Mouse (Mus musculus) spleen, adult 2 months (tissue): Measurements from ENCODE around the gene Syne3. TPM values are rescaled to one million over a fixed set of nuclear protein-coding genes. Genes with fewer than 3 reads are reported as not detected.

ENCODE experiments used
- DNase-seq, 2 experiments: peaks; one replicate each; pipeline versions ENCODE4 v3.0.0 to v3.0.0-alpha.2; 2012 to 2021; ENCODE audit warnings: low spot score in 2 of 2, low read depth in 1 of 2
- H3K27ac ChIP-seq: fragments of 200-500 bp; 2 replicates; pipeline ENCODE4 v1.5.1; 2012; ENCODE audit warnings: low read length, inconsistent platforms; ENCODE audit not compliant: insufficient read depth
- H3K27me3 ChIP-seq: fragments of 200-500 bp; 2 replicates; pipeline ENCODE4 v1.6.1; 2012; ENCODE audit warnings: mild to moderate bottlenecking, moderate library complexity, low read length, inconsistent platforms; ENCODE audit not compliant: control insufficient read depth, insufficient read depth
- H3K36me3 ChIP-seq: fragments of 200-500 bp; 2 replicates; pipeline ENCODE4 v1.6.1; 2012; ENCODE audit warnings: mild to moderate bottlenecking, low read length, inconsistent platforms; ENCODE audit not compliant: control insufficient read depth, insufficient read depth
- H3K4me1 ChIP-seq: fragments of 200-500 bp; 2 replicates; pipeline ENCODE4 v1.6.1; 2011; ENCODE audit warnings: inconsistent platforms; ENCODE audit not compliant: control insufficient read depth, insufficient read depth, insufficient read length
- H3K4me3 ChIP-seq: fragments of 200-500 bp; 2 replicates; pipeline ENCODE4 v1.5.1; 2011; ENCODE audit warnings: mild to moderate bottlenecking, inconsistent platforms; ENCODE audit not compliant: insufficient read depth, insufficient read length; ENCODE audit errors: extremely low read depth
- CTCF ChIP-seq: fragments of 200-500 bp; IDR thresholded peaks from 2 replicates; pipeline ENCODE4 v1.5.1; 2011; ENCODE audit warnings: mild to moderate bottlenecking, inconsistent platforms; ENCODE audit not compliant: insufficient read depth, insufficient read length, insufficient replicate concordance; ENCODE audit errors: extremely low read depth
- POLR2A ChIP-seq: fragments of 200-500 bp; IDR thresholded peaks from 2 replicates; pipeline ENCODE4 v1.6.1; 2011; ENCODE audit warnings: low read depth, low read length, inconsistent platforms
- WGBS: fragments of 180-500 bp; shearing (Covaris S2); methylation state at CpG from one replicate; pipeline ENCODE4 v1.1.7; 2018; 5-methylcytosine and 5-hydroxymethylcytosine counted together
- polyA plus RNA-seq: library from polyadenylated mRNA; depleted of rRNA; stranded (reverse); fragments of >200 nt; gene quantifications from 2 replicates; pipeline ENCODE4 v1.2.3, GENCODE M21; 2012

Syne3 gene
- polyA plus RNA-seq, 1 experiment: 5.4 TPM

DNA sequence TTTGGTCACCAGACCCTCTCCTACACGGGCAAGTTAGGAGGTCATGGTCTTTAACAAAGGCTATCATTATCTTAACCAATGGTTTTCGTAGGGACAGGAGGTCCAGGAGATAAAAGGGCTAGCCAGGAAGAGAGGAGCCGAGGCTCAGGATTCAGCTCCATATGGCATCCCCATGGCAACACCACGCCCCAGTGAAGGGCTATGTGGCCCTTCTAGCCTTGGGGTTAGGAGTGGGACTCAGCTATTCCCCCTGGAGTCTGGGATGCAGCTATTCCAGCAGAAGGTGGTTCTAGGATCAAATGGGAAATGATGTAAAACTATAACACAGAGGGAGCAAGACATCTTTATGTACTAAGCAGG lies 69.6 kb downstream of the Syne3 start:
- H3K4me3 ChIP-seq: no peak overlapping the region
- H3K27me3 ChIP-seq: no peaks in the 10 kb centered on the region
- H3K4me1 ChIP-seq: no peaks in the 10 kb centered on the region
- no peak for DNase-seq
- WGBS: 65% methylated on average over 4 of the region's 4 CpGs
- peaks cover 15% of the 10 kb centered on the region for H3K36me3 ChIP-seq
- no peak overlapping the region for H3K27ac ChIP-seq
- TF ChIP-seq CTCF (no peak), POLR2A (no peak)

DNA sequence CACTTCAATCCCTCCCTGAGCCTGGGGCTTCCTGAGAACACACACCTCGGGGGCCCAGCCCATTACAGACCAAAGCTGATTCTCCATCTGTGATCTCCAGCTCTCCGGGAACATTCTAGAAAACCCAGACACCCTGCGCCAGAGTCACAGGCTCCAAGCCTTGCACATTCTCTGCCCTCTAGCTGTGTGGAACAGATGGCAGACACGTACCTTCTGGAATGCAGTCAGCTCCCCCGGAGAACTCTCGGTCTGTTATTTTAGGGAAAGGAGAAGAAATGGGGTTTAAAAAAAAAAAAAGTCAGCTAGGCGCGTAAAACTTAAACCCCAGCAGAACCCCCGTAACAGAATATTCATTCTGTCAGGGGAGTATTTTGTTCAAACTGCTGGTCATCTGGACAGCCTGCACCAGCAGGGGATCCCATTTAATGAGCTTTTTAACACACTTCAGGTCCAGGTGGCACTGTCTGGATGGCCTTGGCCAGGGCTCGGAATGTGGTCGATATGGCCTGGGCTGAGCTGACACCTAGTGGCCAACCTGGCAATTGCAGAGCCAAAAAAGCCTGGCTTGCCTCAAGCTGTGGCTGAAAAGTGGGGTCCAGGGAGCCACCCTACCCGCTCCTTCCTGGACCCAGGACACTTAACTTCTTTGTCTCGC lies 70.1 kb downstream of the Syne3 start:
- no peaks in the 10 kb centered on the region for H3K27me3 ChIP-seq
- H3K4me3 ChIP-seq: no peak overlapping the region
- H3K36me3 ChIP-seq: peaks cover 14% of the 10 kb centered on the region
- DNase-seq: peak; percentile 3 to 47
- H3K4me1 ChIP-seq: no peaks in the 10 kb centered on the region
- 76% methylated on average over 13 of the region's 13 CpGs for WGBS
- no peak overlapping the region for H3K27ac ChIP-seq
- TF ChIP-seq POLR2A (no peak), CTCF (peak; percentile 90)

DNA sequence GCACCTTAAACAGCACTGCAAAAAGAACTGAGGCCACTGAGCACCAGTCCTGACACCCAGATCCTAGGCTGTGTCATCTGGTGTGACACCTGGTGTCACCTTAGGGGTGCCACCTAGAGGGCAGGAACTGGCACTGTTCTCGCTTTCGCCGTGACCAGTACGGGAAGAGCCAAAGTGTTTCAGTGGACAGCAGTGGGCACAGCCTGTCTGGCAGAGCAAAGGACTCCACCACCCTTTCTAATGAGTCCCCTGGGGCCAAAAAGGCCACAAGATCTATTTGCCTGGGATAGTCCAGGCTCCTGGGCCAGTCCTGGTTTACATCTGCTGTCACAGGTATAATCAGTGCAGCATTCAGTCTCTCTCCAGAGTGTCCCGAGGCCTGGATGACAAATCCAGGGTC lies 70.7 kb downstream of the Syne3 start:
- no peak overlapping the region for H3K27ac ChIP-seq
- WGBS: 95% methylated on average over 5 of the region's 5 CpGs
- H3K27me3 ChIP-seq: no peaks in the 10 kb centered on the region
- H3K4me3 ChIP-seq: no peak overlapping the region
- peaks cover 12% of the 10 kb centered on the region for H3K36me3 ChIP-seq
- no peak for DNase-seq
- no peaks in the 10 kb centered on the region for H3K4me1 ChIP-seq
- no peak for TF ChIP-seq CTCF
- no peak for TF ChIP-seq POLR2A

DNA sequence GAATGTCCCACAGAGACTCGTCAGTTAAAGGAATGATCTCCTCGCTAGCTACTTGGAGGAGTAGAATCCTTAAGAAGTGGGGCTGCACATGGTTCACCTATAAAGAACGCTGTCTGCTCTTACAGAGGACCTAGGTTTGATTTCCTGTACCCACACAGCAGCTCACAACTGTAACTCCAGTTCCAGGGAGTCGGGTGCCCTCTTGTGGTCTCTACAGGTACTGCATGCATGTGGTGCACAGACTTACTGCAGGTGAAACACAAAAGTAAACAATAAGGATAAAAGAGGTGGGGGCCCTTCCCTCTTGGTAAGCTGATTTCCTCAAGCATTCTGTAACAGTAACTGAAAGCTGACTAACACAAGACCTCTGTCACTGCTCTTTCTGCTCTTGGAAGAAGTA lies 73.4 kb downstream of the Syne3 start:
- TF ChIP-seq CTCF (peak; percentile 6; the same call in 1 of the 2 replicates), POLR2A (no peak)
- WGBS: 87% methylated on average over 4 of the region's 4 CpGs
- H3K27ac ChIP-seq: no peak overlapping the region
- H3K4me3 ChIP-seq: no peak overlapping the region
- no peaks in the 10 kb centered on the region for H3K27me3 ChIP-seq
- H3K4me1 ChIP-seq: no peaks in the 10 kb centered on the region
- peak in 1 of 2 experiments; percentile 7 for DNase-seq
- peaks cover 8% of the 10 kb centered on the region for H3K36me3 ChIP-seq

DNA sequence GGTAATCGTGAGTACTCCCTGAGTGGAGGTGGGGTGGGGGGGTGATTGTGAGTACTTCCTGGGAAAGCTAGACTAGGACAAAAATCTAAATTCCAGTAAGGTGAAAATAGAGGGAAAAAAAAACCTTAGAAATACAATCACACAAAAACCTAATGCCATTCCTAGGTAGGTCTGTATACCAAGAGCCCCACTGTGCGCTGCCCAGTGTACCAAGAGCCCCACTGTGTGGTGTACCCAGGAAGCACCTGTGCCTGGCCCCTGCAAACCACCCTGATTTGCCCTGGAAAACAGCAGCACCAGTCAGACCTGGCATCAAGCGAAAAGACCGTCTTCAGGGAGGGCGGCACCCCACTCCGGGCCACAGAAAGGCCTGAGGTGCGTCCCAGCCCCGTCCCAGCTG lies 74.5 kb downstream of the Syne3 start:
- DNase-seq: no peak
- 95% methylated on average over 8 of the region's 8 CpGs for WGBS
- Histone ChIP-seq H3K27me3 (no peaks in the 10 kb centered on the region), H3K27ac (no peak overlapping the region), H3K36me3 (peaks cover 9% of the 10 kb centered on the region), H3K4me3 (no peak overlapping the region), H3K4me1 (no peaks in the 10 kb centered on the region)
- TF ChIP-seq CTCF (no peak), POLR2A (no peak)

DNA sequence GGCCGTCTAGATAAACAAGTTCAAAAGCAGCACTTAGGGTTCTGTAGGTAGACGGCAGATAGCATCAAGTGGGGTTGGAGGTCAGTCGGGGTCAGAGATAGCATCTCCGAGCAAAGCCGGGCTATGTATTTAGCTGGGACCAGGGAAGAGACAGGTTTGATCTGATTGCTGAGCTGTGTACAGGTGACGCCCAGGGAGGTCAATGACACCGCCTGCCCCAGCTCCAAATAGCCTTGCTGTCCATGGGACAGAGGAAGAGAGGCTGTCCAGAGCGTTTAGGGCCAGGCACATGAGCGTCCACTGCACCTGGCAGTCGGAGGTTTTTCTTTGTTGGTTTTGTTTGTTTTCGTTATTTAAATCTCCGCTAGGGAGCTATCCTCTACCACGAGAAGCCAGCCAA lies 75.8 kb downstream of the Syne3 start:
- Histone ChIP-seq H3K4me3 (no peak overlapping the region), H3K27me3 (no peaks in the 10 kb centered on the region), H3K4me1 (no peaks in the 10 kb centered on the region), H3K27ac (no peak overlapping the region), H3K36me3 (peaks cover 9% of the 10 kb centered on the region)
- TF ChIP-seq CTCF: no peak
- no peak for TF ChIP-seq POLR2A
- 94% methylated on average over 13 of the region's 13 CpGs for WGBS
- no peak for DNase-seq

DNA sequence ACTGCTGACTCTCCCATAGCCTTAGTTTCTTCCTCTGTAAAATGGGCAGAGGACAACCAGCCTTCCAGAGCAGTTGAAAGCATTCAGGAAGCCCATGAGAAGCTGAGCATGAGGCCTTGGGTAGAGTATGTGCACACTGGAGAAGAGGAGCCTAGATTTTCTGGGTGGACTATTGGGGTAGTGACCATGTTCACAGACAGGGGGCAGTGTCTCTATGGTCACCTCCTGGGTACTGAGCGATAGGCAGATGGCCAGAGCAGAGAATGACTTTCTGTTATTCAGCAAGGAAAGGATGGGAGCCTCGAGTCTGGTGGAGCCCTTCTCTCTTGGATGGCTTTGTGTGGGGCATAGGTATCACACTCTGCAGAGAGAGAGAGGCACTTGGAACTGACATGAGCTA lies 76.4 kb downstream of the Syne3 start:
- 70% methylated on average over 2 of the region's 2 CpGs for WGBS
- no peaks in the 10 kb centered on the region for H3K4me1 ChIP-seq
- H3K27ac ChIP-seq: no peak overlapping the region
- no peak overlapping the region for H3K4me3 ChIP-seq
- DNase-seq: no peak
- peaks cover 9% of the 10 kb centered on the region for H3K36me3 ChIP-seq
- H3K27me3 ChIP-seq: no peaks in the 10 kb centered on the region
- no peak for TF ChIP-seq POLR2A
- TF ChIP-seq CTCF: peak; percentile 25; the same call in 1 of the 2 replicates

DNA sequence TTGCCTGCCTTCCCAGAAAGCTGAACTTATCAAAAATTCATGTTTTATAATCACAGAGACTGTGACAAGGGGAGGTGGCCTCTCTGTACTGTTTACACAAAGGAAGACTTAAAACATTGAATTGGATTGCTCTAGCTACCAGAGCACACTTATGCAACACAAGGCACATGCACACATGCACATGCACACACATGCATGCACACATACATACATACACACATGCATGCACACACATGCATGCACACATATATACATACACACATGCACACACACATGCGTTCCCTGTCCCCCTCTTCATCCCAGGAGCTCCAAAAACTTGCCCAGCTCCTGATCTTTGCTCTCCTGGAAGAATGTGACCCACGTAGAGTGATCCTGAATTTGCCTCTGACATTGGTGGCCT lies 83.8 kb downstream of the Syne3 start:
- H3K36me3 ChIP-seq: no peaks in the 10 kb centered on the region
- no peak for TF ChIP-seq CTCF
- no peak for TF ChIP-seq POLR2A
- no peaks in the 10 kb centered on the region for H3K4me1 ChIP-seq
- H3K27ac ChIP-seq: no peak overlapping the region
- WGBS: 89% methylated on average over 2 of the region's 2 CpGs
- no peaks in the 10 kb centered on the region for H3K27me3 ChIP-seq
- H3K4me3 ChIP-seq: no peak overlapping the region
- no peak for DNase-seq
